Mouse (Mus musculus) MEL (cell line): ENCODE results near the gene Tm9sf4.

Source experiments
- CTCF ChIP-seq, 3 experiments: IDR thresholded peaks in 2 of 3; conservative IDR thresholded peaks in 1 of 3; 2 replicates each; pipeline ENCODE4 v1.5.1; 2011 to 2012; ENCODE audit warnings: low read length in 3 of 3, low read depth in 2 of 3, mild to moderate bottlenecking in 2 of 3, improper control_type of control experiment in 1 of 3, inconsistent platforms in 1 of 3, mixed read lengths in 1 of 3, moderate library complexity in 1 of 3; ENCODE audit not compliant: control insufficient read depth in 1 of 3, insufficient read depth in 1 of 3, poor library complexity in 1 of 3, severe bottlenecking in 1 of 3
- EP300 ChIP-seq, 2 experiments: IDR thresholded peaks; 2 replicates each; pipeline ENCODE4 v1.6.1; 2011; ENCODE audit warnings: improper control_type of control experiment in 2 of 2, low read length in 2 of 2, low read depth in 1 of 2, mild to moderate bottlenecking in 1 of 2
- GATA1 ChIP-seq: IDR thresholded peaks from 2 replicates; pipeline ENCODE4 v1.6.1; 2011; ENCODE audit warnings: low read depth, low read length, improper control_type of control experiment
- MAX ChIP-seq: IDR thresholded peaks from 2 replicates; pipeline ENCODE4 v1.6.1; 2011; ENCODE audit warnings: low read length, improper control_type of control experiment
- MAZ ChIP-seq: IDR thresholded peaks from 2 replicates; pipeline ENCODE4 v1.6.1; 2012; ENCODE audit warnings: low read depth, mild to moderate bottlenecking, inconsistent platforms, low read length, improper control_type of control experiment
- POLR2A ChIP-seq, 2 experiments: IDR thresholded peaks; 2 replicates each; pipeline ENCODE4 v1.6.1; 2011 to 2012; ENCODE audit warnings: low read length in 2 of 2, mild to moderate bottlenecking in 2 of 2, control low read depth in 1 of 2, improper control_type of control experiment in 1 of 2, low read depth in 1 of 2, moderate library complexity in 1 of 2; ENCODE audit not compliant: control insufficient read depth in 1 of 2, insufficient read depth in 1 of 2, poor library complexity in 1 of 2
- POLR2AphosphoS5 ChIP-seq: IDR thresholded peaks from 2 replicates; pipeline ENCODE4 v1.6.1; 2012; ENCODE audit warnings: low read depth, borderline replicate concordance, mild to moderate bottlenecking, inconsistent platforms, low read length, moderate library complexity, mixed read lengths
- TAL1 ChIP-seq: IDR thresholded peaks from 2 replicates; pipeline ENCODE4 v1.6.1; 2012; ENCODE audit warnings: mild to moderate bottlenecking, inconsistent platforms, low read length, moderate library complexity, mixed read lengths
- TCF12 ChIP-seq: IDR thresholded peaks from 2 replicates; pipeline ENCODE4 v1.6.1; 2014; ENCODE audit warnings: low read depth, mild to moderate bottlenecking, inconsistent platforms, low read length, improper control_type of control experiment, moderate library complexity
- ZNF384 ChIP-seq: IDR thresholded peaks from 2 replicates; pipeline ENCODE4 v1.6.1; 2012; ENCODE audit warnings: low read depth, mild to moderate bottlenecking, inconsistent platforms, low read length, improper control_type of control experiment

GRCm38 (mm10) chr2:153241250-153242014 lies 80.3 kb downstream of the Tm9sf4 start, which contains the start of the genes Plagl2 and Pofut1:
- TF ChIP-seq MAX, result no peak; the same call in 1 of the 2 replicates
- no peak for TF ChIP-seq ZNF384
- TF ChIP-seq GATA1, result peak; percentile 58
- TF ChIP-seq CTCF (IDR thresholded peaks at IDR 0.05 in 2 of 3, conservative IDR thresholded peaks at IDR 0.05 in 1 of 3; ENCODE audit: control insufficient read depth in 1 of 3, insufficient read depth in 1 of 3, low read depth in 2 of 3, low read length in 3 of 3, poor library complexity in 1 of 3, severe bottlenecking in 1 of 3), result peak in 2 of 3 experiments; percentile 26 to 42; a peak in 2 of 6 replicates
- no peak for TF ChIP-seq POLR2AphosphoS5
- 0 out of 4 replicates have a peak, but pooled peaks of 1 of the 2 experiments have one; percentile 16 for TF ChIP-seq EP300 (IDR thresholded peaks at IDR 0.05; ENCODE audit: low read depth in 1 of 2, low read length in 2 of 2)
- TF ChIP-seq TAL1, result no peak
- peak; percentile 62 for TF ChIP-seq MAZ
- 0 out of 2 replicates have a peak, but pooled peaks have one; percentile 37 for TF ChIP-seq TCF12
- peak; percentile 60 to 70; a peak in 2 of 4 replicates for TF ChIP-seq POLR2A (IDR thresholded peaks at IDR 0.05; ENCODE audit: control insufficient read depth in 1 of 2, insufficient read depth in 1 of 2, low read depth in 1 of 2, low read length in 2 of 2, poor library complexity in 1 of 2)
